Mouse (Mus musculus): ENCODE measurements at regions not wholly inside any gene's neighbourhood (a gene's known extent, or its start where the extent isn't known, plus 50 kb on each side); places are given as distances from the start of the nearest gene placed in this dataset.
A peak's percentile ranks its signal among the peaks of the same experiment; 100 is the strongest.
"Not testable (repeated sequence)": the region's sequence is repeated elsewhere in the genome, so short reads cannot be mapped to it uniquely, and the experiment has no call there.

- WGBS: 48% methylated on average over 3 of the region's 3 CpGs
- no peaks in the 10 kb centered on the region for H3K9me3 ChIP-seq (ENCODE audit: low read length)
- no peaks in the 10 kb centered on the region for H3K4me1 ChIP-seq (ENCODE audit: insufficient read depth, low read length)
- no peak for TF ChIP-seq CTCF (IDR thresholded peaks at IDR 0.05)
- H3K27ac ChIP-seq (ENCODE audit: low read depth, low read length): no peak overlapping the region
- H3K9ac ChIP-seq (replicated peaks; ENCODE audit: low read length, poor library complexity, severe bottlenecking): no peak overlapping the region
- no peaks in the 10 kb centered on the region for H3K36me3 ChIP-seq (ENCODE audit: insufficient read depth, low read length)
- peak; percentile 40 for DNase-seq (ENCODE audit: low spot score)
- no peaks in the 10 kb centered on the region for H3K27me3 ChIP-seq (ENCODE audit: insufficient read depth, low read length)
- no peak for ATAC-seq (ENCODE audit: low FRiP score)
- no peak overlapping the region for H3K4me3 ChIP-seq (ENCODE audit: low read depth, low read length)
- H3K4me2 ChIP-seq (ENCODE audit: low read depth, low read length, poor library complexity, severe bottlenecking): no peak overlapping the region
Observed at GRCm38 (mm10) chr6:109182878-109183277, 354.4 kb downstream of the Edem1 start.

- not testable (repeated sequence) for H3K9me3 ChIP-seq (ENCODE audit: low read length); H3K27ac ChIP-seq (ENCODE audit: low read depth, low read length); H3K4me3 ChIP-seq (ENCODE audit: low read depth, low read length); ATAC-seq (ENCODE audit: low FRiP score); H3K4me1 ChIP-seq (ENCODE audit: insufficient read depth, low read length); H3K27me3 ChIP-seq (ENCODE audit: insufficient read depth, low read length); H3K4me2 ChIP-seq (ENCODE audit: low read depth, low read length, poor library complexity, severe bottlenecking); H3K36me3 ChIP-seq (ENCODE audit: insufficient read depth, low read length); DNase-seq (ENCODE audit: low spot score); H3K9ac ChIP-seq (replicated peaks; ENCODE audit: low read length, poor library complexity, severe bottlenecking)
- 80% methylated on average over 2 of the region's 2 CpGs for WGBS
Observed at GRCm38 (mm10) chr6:109193061-109193460, 364.6 kb downstream of the Edem1 start.

- WGBS: 93% methylated on average over 3 of the region's 3 CpGs
- DNase-seq (ENCODE audit: low spot score): no peak
- Histone ChIP-seq H3K9me3 (ENCODE audit: low read length) (no peaks in the 10 kb centered on the region), H3K4me2 (ENCODE audit: low read depth, low read length, poor library complexity, severe bottlenecking) (no peak overlapping the region), H3K4me1 (ENCODE audit: insufficient read depth, low read length) (no peaks in the 10 kb centered on the region), H3K27ac (ENCODE audit: low read depth, low read length) (no peak overlapping the region), H3K27me3 (ENCODE audit: insufficient read depth, low read length) (no peaks in the 10 kb centered on the region), H3K9ac (replicated peaks; ENCODE audit: low read length, poor library complexity, severe bottlenecking) (no peak overlapping the region), H3K36me3 (ENCODE audit: insufficient read depth, low read length) (no peaks in the 10 kb centered on the region), H3K4me3 (ENCODE audit: low read depth, low read length) (no peak overlapping the region)
- no peak for TF ChIP-seq CTCF (IDR thresholded peaks at IDR 0.05)
- no peak for ATAC-seq (ENCODE audit: low FRiP score)
Observed at GRCm38 (mm10) chr6:109193603-109194002, 365.2 kb downstream of the Edem1 start.

- H3K27ac ChIP-seq (ENCODE audit: low read depth, low read length): no peak overlapping the region
- TF ChIP-seq CTCF (IDR thresholded peaks at IDR 0.05): no peak
- no peak overlapping the region for H3K4me2 ChIP-seq (ENCODE audit: low read depth, low read length, poor library complexity, severe bottlenecking)
- no peak for DNase-seq (ENCODE audit: low spot score)
- no peaks in the 10 kb centered on the region for H3K9me3 ChIP-seq (ENCODE audit: low read length)
- 80% methylated on average over 2 of the region's 2 CpGs for WGBS
- H3K36me3 ChIP-seq (ENCODE audit: insufficient read depth, low read length): no peaks in the 10 kb centered on the region
- H3K4me3 ChIP-seq (ENCODE audit: low read depth, low read length): no peak overlapping the region
- no peaks in the 10 kb centered on the region for H3K27me3 ChIP-seq (ENCODE audit: insufficient read depth, low read length)
- H3K4me1 ChIP-seq (ENCODE audit: insufficient read depth, low read length): no peaks in the 10 kb centered on the region
- no peak for ATAC-seq (ENCODE audit: low FRiP score)
- H3K9ac ChIP-seq (replicated peaks; ENCODE audit: low read length, poor library complexity, severe bottlenecking): no peak overlapping the region
Observed at GRCm38 (mm10) chr6:109209699-109210098, 381.3 kb downstream of the Edem1 start.

GRCm38 (mm10) chr6:109230391-109230790 lies 401.9 kb downstream of the Edem1 start:
- WGBS: 94% methylated on average over 6 of the region's 6 CpGs
- no peaks in the 10 kb centered on the region for H3K36me3 ChIP-seq (ENCODE audit: insufficient read depth, low read length)
- no peak overlapping the region for H3K9ac ChIP-seq (replicated peaks; ENCODE audit: low read length, poor library complexity, severe bottlenecking)

GRCm38 (mm10) chr6:109233426-109233825 lies 405.0 kb downstream of the Edem1 start:
- TF ChIP-seq CTCF (IDR thresholded peaks at IDR 0.05): no peak
- no peak overlapping the region for H3K4me2 ChIP-seq (ENCODE audit: low read depth, low read length, poor library complexity, severe bottlenecking)
- H3K4me3 ChIP-seq (ENCODE audit: low read depth, low read length): no peak overlapping the region
- peak; percentile 53 for DNase-seq (ENCODE audit: low spot score)
- H3K9me3 ChIP-seq (ENCODE audit: low read length): no peaks in the 10 kb centered on the region
- H3K27ac ChIP-seq (ENCODE audit: low read depth, low read length): no peak overlapping the region
- no peak for ATAC-seq (ENCODE audit: low FRiP score)
- 60% methylated on average over 3 of the region's 3 CpGs for WGBS
- H3K27me3 ChIP-seq (ENCODE audit: insufficient read depth, low read length): no peaks in the 10 kb centered on the region
- H3K4me1 ChIP-seq (ENCODE audit: insufficient read depth, low read length): no peaks in the 10 kb centered on the region
- no peak overlapping the region for H3K9ac ChIP-seq (replicated peaks; ENCODE audit: low read length, poor library complexity, severe bottlenecking)
- no peaks in the 10 kb centered on the region for H3K36me3 ChIP-seq (ENCODE audit: insufficient read depth, low read length)

More at GRCm38 (mm10) chr6:109230391-109230790, 401.9 kb downstream of the Edem1 start:
- TF ChIP-seq CTCF (IDR thresholded peaks at IDR 0.05): no peak
- no peaks in the 10 kb centered on the region for H3K9me3 ChIP-seq (ENCODE audit: low read length)
- no peaks in the 10 kb centered on the region for H3K27me3 ChIP-seq (ENCODE audit: insufficient read depth, low read length)
- no peak overlapping the region for H3K4me2 ChIP-seq (ENCODE audit: low read depth, low read length, poor library complexity, severe bottlenecking)
- DNase-seq (ENCODE audit: low spot score): no peak
- no peak for ATAC-seq (ENCODE audit: low FRiP score)
- no peaks in the 10 kb centered on the region for H3K4me1 ChIP-seq (ENCODE audit: insufficient read depth, low read length)
- H3K4me3 ChIP-seq (ENCODE audit: low read depth, low read length): no peak overlapping the region
- no peak overlapping the region for H3K27ac ChIP-seq (ENCODE audit: low read depth, low read length)
